Mouse (Mus musculus): ENCODE measurements at regions not wholly inside any gene's neighbourhood (a gene's known extent, or its start where the extent isn't known, plus 50 kb on each side); places are given as distances from the start of the nearest gene placed in this dataset.
"Not testable (repeated sequence)": the region's sequence is repeated elsewhere in the genome, so short reads cannot be mapped to it uniquely, and the experiment has no call there.

DNA sequence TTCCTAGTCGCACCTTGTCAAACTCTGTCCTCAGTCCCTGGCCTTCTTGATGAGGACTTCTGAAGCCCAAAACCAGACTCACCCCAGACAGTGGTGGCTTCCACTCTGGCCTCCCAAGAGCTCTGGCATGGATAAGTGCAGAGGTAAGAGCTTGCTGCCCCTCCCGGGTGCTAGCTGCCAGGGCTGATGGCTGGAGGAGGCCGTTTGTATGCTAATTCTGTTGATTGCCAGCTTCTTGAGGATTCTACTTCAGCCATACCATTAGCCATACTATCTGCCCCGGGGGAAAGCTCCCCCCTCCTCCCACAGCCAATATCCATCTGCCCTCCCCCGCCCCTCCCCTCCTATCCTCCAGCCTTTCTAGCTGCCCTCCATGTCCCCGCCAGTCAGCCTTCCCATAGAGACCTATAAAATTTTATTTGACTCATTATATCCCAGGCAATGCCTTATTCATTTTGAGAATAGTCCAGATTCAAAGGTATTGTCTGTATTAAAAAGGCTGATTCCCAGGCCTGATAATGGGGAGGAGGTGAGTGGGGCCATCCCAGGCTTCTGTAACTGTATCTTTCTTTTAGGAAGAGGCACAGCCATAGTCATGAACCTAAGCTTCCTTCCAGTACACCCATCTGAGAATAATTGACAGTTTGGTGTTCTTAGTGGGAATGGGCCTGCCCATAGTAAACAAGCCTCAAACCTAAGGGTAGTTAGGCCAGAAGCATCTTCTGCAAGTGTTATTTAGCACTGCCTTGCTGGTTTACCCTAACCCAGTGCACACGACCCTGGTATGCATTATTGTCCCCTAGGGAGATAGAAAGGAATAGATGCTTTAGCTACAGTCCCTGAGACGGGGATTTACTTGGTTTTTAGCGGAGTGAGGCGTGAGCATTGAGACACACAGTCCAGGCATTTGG is 239.2 kb upstream of the 1700012A03Rik start:
- no peak for DNase-seq

DNA sequence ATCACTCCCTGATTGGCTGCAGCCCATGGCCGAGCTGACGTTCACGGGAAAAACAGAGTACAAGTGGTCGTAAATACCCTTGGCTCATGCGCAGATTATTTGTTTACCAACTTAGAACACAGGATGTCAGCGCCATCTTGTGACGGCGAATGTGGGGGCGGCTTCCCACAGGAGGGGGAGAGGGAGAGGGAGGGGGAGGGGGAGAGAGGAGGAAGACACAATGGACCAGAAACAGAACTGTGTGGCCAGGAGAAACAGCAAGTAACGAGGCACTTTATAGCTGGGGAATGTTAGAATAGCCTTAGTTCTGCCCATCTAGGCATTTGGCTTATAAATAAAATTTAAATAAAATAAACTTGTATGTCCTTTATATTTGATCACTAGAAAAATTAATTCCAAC is 240.7 kb upstream of the Podxl start:
- not testable (repeated sequence) for DNase-seq

DNA sequence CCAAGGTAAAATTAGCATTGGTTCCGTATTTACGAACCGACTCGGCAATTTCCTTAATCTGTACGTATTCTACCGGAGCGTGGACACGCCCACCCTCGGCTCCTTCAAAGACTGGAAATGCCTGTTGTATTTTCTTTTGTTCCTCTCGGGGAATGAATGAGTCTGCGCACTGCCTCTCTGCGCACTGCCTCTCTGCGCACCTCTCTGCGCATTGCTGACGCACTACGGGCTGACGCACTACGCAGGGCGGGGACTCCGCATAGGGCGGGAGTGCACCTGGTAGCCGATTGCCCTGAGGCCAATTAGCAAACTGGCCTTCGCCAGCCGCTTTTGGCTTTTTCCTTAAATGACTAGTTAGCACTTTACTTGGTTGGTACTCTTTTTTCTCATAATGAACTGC is 239.4 kb upstream of the Podxl start:
- DNase-seq = not testable (repeated sequence)

DNA sequence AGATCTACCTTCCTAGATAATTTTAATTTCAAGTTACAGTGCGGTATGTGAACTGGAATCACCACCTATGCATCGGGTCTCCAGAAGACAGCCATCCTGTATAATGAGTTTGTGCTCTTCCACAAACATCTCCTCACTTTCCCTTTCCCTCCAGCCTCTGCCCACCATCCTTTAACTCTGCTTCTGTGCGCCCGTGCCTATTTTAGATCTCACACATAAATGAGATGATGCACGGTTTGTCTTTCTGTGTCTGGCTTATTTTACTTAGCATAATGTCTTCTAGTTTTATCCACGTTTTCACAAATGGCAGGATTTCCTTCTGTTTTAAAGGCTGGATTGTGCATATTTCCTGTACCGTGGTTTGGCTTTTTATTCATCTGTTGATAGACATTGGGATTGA is 227.8 kb upstream of the Podxl start:
- no peak for DNase-seq

DNA sequence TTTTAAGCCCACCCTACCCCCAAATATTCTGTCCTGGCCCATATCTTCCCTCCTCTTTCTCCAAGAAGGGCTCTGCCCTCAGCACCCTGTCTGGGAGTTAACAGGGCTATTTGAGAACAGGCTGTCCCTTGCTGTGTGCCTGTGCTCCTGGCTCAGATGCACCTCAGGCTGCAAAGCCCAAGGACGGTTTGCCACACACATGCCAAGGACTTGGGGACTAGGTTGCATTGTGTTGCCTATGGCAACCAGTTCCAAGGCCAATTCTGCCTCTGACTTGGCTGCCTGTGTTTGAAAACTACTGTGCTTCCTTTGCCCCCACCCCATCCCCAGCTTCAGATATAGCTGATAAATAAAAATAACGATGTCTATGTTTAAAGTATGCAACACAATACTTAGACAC is 227.1 kb upstream of the Podxl start:
- DNase-seq = peak; percentile 86

DNA sequence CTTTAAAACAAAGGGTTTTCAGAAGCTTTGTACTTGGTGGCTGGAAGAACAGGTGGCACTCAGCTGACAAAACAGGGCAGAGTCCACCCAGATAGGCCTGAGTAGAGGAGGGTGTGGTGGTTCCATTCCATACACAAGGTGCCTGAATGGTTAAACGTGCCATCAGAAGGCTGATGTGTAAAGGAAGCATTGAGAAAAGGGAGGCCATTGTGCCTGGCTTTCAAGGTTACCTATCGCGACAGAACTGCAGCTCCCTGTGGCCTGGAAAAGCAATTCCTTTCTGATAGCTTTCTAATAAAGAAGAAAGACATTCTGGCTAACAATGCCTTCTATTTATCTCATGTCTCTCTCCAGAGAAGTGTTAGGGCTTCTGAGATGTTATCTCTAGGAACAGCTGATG is 213.1 kb upstream of the Podxl start:
- no peak for DNase-seq

DNA sequence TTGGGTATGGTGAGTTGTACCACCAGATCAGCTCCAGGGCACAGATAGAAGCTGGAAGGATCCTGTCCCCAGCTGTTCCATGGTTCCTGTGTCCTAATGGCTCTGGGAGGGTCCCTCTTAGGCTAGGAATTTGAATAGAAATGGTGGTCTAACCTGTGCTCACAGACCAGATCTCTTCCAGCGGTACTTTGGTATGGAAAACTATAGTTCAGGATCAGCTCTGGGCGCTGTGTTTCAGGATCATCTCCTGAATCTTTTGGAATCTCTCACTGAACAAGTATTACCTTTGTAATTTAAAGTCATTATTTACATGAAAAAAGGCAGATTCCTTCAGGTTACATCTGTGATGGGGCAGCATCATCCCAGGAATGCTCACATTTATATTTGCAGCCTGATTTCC is 208.1 kb upstream of the Podxl start:
- DNase-seq = no peak

DNA sequence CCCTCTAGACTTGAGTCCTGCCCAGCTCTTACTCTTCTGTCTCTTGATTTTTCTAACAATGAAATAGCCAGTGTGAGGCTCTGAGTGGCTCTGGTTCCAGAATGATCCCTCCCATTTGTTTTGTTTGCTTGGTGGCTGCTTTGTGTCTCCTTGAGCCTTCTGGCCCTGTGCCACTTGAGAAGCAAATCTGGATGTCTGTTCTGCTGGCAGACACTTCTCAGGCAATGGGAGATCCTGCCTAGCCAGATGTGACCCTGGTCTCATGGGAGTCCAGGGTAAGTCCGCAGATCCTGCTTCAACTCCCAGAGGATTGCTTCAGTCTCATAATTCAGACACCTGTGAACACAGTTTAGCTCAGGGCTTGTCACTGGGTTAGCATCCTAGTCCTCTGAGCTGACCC is 181.8 kb upstream of the Podxl start:
- DNase-seq = peak; percentile 7

DNA sequence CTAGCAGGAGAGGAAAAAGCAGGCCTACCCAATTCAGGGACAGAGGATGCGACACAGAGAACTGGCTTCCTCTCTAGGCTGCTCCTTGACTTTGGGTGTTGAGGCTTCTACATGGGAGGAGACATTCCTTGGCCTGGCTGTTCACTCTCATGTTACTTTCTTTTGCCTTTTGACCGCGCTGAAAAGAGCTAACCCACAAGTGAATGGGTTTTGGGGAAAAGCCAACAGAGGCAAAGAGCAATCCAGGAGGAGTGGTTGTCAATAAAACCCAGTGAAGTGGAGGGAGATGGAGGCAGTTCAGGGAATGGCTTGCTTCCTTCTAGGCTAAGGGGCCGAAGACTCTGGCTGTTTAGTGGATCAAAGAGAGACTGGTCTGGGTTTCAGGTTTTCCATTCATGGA is 167.6 kb upstream of the Podxl start:
- DNase-seq = no peak

DNA sequence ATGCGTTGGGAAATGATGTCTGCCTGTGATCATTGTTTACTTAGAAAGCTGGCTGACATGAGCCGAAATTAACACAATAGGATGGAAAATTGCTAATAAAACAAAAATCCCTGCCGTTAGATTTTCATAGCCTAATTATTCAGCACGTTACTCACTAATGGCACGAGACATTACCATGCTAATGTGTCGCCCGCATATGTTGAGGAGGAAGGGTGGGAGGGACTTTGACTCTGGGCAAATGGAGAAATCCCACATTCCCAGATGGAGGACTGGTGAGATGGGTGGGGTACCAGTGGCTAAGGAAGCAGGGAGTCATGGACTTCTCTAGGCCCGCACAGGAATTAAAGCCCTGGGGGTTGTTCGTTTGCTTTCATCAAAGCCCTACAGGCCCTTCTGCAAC is 155.8 kb upstream of the Podxl start:
- DNase-seq = no peak

DNA sequence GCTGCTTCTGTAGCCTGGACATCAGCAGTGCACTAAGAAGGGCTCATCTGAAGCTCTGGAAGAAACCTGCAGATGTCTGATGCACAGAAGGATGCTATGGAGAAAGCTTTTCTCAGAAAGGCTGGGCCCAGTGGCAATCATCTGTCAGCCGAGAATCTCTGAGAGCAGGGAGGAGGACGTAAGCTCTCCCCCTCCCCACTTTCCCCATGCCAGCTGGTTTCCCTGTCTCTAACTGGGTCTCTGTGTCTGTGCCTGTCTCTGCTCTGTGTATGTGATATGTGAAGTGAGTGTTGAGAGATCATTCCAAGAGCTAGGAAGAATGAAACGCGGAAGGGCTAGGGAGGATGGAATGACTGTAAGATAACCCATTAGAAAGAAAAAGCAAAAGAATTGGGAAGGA is 155.1 kb upstream of the Podxl start:
- DNase-seq = no peak

DNA sequence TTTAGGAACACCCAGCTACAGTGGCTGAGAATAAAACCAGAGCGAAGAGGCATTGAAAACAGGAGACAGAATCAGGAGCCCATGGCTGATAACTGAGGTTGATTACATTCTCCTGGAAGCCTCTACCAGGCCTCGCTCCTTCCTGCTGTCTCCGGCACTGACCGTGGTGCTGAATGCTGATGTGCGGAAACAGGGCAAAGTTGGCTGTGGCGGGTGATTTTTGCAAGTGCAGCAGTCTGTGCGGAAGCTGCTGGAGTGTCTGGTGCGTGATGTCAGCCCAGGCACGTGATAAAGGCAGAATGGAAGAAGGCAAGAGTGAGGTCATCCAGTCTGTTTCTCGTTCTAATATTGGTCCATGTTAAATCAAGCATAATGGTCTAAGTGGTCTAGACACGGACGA is 153.8 kb upstream of the Podxl start:
- DNase-seq = peak; percentile 44

DNA sequence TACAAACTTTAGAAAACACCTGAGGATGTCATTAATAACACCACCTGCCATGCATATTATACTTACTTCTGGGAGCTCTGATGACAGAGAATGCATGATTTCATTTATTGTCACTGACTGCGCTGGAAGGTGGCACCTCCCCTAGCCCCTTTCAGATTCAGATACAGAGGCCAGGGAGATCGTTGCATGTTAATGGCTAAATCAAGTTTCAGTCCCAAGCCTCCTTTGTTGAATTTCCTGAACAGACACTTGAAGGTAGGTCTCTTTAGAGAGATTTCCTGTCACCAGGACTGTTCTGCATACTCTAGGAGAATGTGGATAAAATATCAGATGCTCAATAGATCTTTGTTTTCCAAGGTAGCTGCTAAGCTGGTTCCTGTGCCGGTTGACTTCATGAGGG is 143.5 kb upstream of the Podxl start:
- DNase-seq = no peak

DNA sequence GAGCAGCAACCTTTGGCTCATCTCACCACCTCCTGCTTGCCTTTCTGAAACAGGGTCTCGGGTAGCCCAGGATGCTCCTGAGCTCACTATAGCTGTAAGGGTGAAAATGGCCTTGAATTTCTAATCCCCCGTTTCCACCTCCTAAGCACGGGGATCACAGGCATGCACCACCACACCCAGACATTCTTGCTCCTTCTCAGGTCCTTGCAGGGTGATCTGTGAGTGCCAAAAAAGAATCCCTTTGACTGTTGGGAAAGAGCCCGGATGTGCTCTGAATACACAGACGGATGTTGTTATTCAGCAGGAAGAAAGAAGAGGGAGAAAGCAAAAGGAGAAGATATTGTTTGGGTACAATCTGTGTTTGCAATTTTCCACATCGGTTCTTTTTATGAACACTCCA is 140.4 kb upstream of the Podxl start:
- DNase-seq = no peak

DNA sequence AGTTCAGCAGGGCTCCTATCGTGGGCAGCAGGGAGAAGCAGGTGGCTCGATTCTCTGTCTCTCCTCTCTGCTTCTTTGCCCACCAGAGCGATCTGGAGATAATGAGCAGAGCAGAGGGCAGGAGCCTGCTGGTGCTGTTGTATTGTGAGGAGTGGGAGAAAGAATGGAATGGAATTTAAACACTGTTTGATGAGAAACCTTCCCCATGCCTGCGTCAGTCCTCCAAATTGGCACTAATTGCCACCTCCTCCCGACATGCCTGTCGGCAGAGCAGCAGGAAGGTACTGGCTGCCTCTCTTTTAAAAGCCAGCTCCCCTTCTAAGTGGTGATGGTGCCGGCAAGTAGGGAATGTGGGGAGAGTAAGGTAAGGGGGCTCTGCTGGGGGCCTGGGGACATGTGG is 139.2 kb upstream of the Podxl start:
- no peak for DNase-seq

DNA sequence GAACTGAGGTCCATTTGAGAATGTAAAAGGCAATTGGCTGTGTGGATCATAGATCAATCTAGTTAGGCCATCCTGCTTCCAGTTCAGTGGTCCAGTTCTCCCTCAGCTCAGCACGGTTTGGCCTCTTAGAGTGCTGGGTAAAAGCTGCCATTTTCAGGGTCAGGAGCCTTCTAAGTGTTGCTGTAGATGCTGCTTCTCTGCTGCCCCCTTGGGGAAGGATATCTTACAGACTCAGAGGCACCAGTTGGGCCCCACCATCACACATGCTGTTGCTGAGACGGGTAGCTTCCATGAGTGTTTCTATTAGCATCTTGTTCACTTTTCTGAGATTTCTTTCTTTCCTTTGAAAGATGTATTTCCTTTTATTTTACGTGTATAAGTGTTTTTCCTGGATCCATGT is 132.1 kb upstream of the Podxl start:
- DNase-seq = no peak

DNA sequence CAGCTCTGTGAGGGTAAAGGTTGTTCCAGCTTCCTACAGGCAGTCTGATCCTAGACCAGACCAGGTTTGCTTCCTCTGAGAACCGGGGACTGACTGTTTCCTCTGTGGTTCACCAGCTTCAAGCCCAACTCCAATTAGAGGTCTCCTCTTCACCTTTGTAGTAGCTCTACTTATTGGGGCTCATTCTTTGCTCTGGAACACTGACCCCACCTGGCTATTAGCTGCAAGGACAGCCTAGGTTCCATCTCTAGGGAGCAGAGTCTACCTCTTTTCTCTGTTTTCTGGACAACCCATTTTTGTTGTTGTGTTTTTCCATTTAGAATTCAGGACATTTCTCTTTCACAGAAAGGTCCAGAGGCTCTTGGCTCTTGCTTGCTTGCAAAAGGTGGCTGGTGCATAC is 129.3 kb upstream of the Podxl start:
- no peak for DNase-seq

DNA sequence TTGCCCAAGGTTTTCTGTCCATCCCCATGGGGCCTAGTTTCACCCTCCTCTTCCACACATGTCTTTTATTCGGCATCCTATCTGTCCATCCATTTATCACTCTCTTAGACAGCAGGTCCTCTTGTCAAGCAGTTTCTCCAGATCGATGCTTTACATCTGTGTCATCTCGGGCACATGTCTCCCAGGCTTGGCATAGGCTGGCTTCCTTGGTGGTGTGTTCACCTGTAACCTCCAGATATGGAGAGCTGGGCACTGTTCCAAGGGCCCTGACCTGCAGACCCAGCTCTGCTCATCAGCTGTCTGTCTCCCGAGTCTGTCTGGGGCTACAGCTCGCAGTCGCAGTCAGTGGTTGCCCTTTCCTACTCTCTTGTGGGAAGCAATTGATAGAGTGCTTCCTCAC is 128.2 kb upstream of the Podxl start:
- DNase-seq = no peak

DNA sequence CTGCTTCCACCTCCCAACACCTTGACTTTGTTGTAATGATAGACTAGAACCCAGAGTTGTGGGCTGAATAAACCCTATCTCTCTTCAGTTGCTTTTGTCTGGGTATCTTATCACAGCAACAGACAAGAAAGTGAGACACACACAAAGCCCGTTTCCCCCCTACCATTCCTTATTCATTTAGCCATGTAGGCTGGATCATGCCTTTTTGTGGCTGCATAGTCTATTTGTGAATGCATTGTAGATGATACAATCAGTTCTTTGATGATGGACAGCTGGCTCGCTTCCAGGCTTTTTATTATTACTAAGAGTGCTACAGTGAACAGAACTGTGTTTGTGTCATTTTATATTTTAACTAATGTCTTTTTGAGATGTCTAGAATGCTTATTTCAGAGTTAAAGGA is 116.3 kb upstream of the Podxl start:
- DNase-seq = no peak

DNA sequence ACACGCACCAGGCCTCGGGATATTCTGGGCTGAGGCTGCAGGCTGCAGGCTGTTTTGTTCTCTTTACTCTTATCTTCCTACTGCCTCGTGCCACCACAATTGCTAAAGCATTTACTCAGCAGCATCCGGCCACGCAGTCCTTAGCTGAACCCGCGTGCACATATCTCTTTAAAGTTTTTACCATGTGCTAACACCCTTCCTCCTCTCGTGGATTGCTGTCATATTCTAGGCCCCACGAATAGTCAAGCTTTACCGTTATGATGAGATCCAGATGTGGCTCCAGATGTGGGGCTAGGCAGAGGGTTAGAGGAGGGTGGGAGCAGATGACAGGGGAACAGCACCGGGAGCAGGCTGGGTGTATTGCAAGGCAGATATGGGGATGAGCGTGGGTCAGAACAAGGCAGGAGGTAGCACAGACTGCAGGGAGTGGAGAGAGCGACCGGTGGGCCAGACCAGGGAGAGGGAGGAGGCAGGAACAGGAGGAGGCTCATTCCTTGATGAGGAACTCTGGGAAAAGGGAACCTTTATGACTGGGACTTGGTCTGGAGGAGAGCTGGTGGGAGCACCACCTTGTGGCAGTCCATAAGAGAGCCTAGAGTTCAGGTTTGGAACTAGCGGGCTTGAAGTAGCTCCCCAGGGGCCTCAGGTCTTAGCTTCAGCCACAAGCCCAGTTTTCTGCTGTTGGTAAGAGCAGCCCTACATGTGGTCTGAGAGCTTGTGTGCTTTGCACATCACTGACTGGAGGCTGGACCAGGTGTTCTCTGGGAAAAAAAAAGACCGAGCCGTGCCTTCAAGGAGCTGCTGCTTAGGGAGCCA is 102.1 kb upstream of the Podxl start:
- DNase-seq = no peak

DNA sequence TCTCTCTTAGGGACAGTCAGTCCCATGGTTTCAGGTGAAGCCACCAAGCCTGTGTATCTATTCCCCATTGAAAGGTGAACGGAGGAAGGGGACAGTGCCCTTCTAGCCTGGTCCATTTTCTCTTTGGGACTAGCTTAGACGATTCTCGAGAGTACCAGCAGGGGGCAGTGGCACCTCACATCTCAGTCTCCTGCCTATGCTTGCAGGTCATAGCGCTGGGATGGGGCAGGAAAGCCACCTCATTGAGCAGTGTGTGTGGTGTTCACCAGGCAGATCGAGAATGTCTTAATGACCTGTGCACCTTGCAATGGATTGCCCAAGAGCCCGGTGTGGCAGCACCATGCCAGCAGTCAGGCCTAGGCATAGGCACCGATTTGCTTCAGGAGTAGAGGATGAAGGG is 100.7 kb upstream of the Podxl start:
- DNase-seq = peak; percentile 75

DNA sequence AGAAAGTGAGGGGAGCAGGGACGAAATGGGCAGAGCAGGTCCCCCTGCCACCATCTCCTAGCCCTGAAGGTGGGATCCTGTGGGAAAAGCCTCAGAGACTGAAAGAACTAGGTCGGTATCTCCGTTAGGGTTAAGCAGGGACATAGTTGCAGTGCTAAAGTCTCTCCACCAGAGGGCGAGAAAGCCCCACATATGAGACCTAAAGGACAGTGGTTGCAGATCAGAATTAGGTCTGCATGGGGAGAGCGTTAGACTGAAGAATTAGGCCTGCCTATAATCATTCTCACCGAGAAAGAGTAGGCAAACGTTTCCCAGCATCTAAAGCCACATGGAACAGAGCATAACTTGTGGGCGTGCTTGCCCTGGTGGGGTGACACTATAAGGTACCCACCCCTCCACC is 97.0 kb upstream of the Podxl start:
- peak; percentile 64 for DNase-seq

DNA sequence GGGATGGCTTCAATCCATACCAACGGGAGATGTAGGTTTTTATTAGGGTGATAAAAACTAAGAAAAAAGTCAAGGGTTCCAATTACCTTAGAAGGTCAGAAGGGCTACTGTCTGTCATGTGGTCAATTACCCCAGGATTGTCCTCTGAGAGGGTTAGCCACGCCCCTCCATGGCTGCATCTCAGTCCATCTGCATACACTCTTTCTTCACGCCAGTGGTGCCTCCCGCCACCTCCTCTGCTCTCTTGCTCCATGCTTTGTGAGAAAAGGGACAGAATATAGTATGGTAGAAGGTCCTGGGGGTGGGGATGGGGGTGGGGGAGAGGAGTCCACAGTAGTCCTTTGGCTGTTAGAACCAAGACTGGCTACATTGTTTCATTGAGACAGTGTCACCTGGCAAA is 96.1 kb upstream of the Podxl start:
- DNase-seq = no peak

Data from adrenal gland, adult 2 months (tissue).